Comparison of ENCODE assay signal across 8 mouse cellular contexts in genomic region chr5:52476826-52477225, GRCm38 (mm10). TPM values are rescaled to one million over a fixed set of nuclear protein-coding genes. Genes with fewer than 3 reads are reported as not detected.
DNase-seq lines count a peak whose midpoint lies in the region; ATAC-seq and TF ChIP-seq lines count a peak whose summit lies in the region.

No protein-coding gene starts in this region.

- peak overlapping the region; percentile 52 for H3K4me3 ChIP-seq in kidney, embryonic 15.5 days (replicated peaks)
- H3K4me3 ChIP-seq in forebrain, embryonic 15.5 days: peak overlapping the region; percentile 46
- peak overlapping the region; percentile 38 for H3K4me3 ChIP-seq in intestine, postnatal 0 days (ENCODE audit: low read depth, low read length)
- peak overlapping the region; percentile 33 for H3K4me3 ChIP-seq in neural tube, embryonic 11.5 days (ENCODE audit: low read depth, low read length)

- peak overlapping the region; percentile 79 for H3K4me2 ChIP-seq in kidney, embryonic 15.5 days
- peak overlapping the region; percentile 77 for H3K4me2 ChIP-seq in forebrain, embryonic 15.5 days (replicated peaks)
- peak overlapping the region; percentile 64 for H3K4me2 ChIP-seq in intestine, postnatal 0 days (replicated peaks; ENCODE audit: low read depth)
- H3K4me2 ChIP-seq in neural tube, embryonic 11.5 days (ENCODE audit: low read depth): peak overlapping the region; percentile 56

- no peak for DNase-seq in kidney, postnatal 25 days
- DNase-seq in neural tube, embryonic 11.5 days (ENCODE audit: low spot score): peak; percentile 21
- DNase-seq in cerebellum, postnatal 4 days (ENCODE audit: low spot score in 2 of 2): no peak
- DNase-seq in left cerebral cortex, postnatal 4 days: no peak
- DNase-seq in urinary bladder, postnatal 4 days (ENCODE audit: low spot score in 2 of 2): no peak

- H3K27ac ChIP-seq in kidney, embryonic 15.5 days: peak overlapping the region; percentile 75
- H3K27ac ChIP-seq in forebrain, embryonic 15.5 days (replicated peaks): peak overlapping the region; percentile 67; the same call in 1 of the 2 replicates
- peak overlapping the region; percentile 46 for H3K27ac ChIP-seq in intestine, postnatal 0 days (ENCODE audit: low read depth, low read length)
- H3K27ac ChIP-seq in neural tube, embryonic 11.5 days (ENCODE audit: low read depth, low read length): no peak overlapping the region

- H3K9me3 ChIP-seq in kidney, embryonic 15.5 days (replicated peaks): peaks cover 7% of the 10 kb centered on the region; the same call in 1 of the 2 replicates
- H3K9me3 ChIP-seq in forebrain, embryonic 15.5 days: no peaks in the 10 kb centered on the region
- H3K9me3 ChIP-seq in intestine, postnatal 0 days (ENCODE audit: control insufficient read depth): 0 out of 2 replicates have a peak, but pooled peaks cover 3% of the 10 kb centered on the region
- H3K9me3 ChIP-seq in neural tube, embryonic 11.5 days (ENCODE audit: control insufficient read depth, low read length): no peaks in the 10 kb centered on the region

- intact Hi-C loops in left cerebral cortex, postnatal 4 days (cut with DNase I): no loop called here

- ATAC-seq in kidney, embryonic 15.5 days (replicated peaks; ENCODE audit: low FRiP score): no peak
- ATAC-seq in forebrain, embryonic 15.5 days (replicated peaks): peak; percentile 69
- no peak for ATAC-seq in intestine, postnatal 0 days
- ATAC-seq in neural tube, embryonic 11.5 days (ENCODE audit: insufficient read depth, low FRiP score, low TSS enrichment): peak; percentile 35; the same call in 1 of the 2 replicates

- 5% methylated on average over 7 of the region's 7 CpGs for WGBS in kidney, embryonic 15.5 days
- 7% methylated on average over 7 of the region's 7 CpGs for WGBS in forebrain, embryonic 15.5 days
- WGBS in intestine, postnatal 0 days: 12% methylated on average over 7 of the region's 7 CpGs
- WGBS in neural tube, embryonic 11.5 days: 10% methylated on average over 7 of the region's 7 CpGs

- peaks cover 17% of the 10 kb centered on the region for H3K4me1 ChIP-seq in kidney, embryonic 15.5 days
- H3K4me1 ChIP-seq in forebrain, embryonic 15.5 days: peaks cover 18% of the 10 kb centered on the region
- peaks cover 4% of the 10 kb centered on the region; the same call in 1 of the 2 replicates for H3K4me1 ChIP-seq in intestine, postnatal 0 days (replicated peaks; ENCODE audit: control insufficient read depth, insufficient read depth, low read length)
- H3K4me1 ChIP-seq in neural tube, embryonic 11.5 days (ENCODE audit: control insufficient read depth, insufficient read depth, low read length): no peaks in the 10 kb centered on the region

- no peak for TF ChIP-seq CTCF in intestine, postnatal 0 days (IDR thresholded peaks at IDR 0.05; ENCODE audit: low read depth)

- H3K36me3 ChIP-seq in kidney, embryonic 15.5 days: no peaks in the 10 kb centered on the region
- no peaks in the 10 kb centered on the region for H3K36me3 ChIP-seq in forebrain, embryonic 15.5 days
- no peaks in the 10 kb centered on the region for H3K36me3 ChIP-seq in intestine, postnatal 0 days (ENCODE audit: control insufficient read depth, insufficient read depth)
- H3K36me3 ChIP-seq in neural tube, embryonic 11.5 days (ENCODE audit: control insufficient read depth, insufficient read depth, low read length): no peaks in the 10 kb centered on the region

- H3K27me3 ChIP-seq in kidney, embryonic 15.5 days: no peaks in the 10 kb centered on the region
- no peaks in the 10 kb centered on the region for H3K27me3 ChIP-seq in forebrain, embryonic 15.5 days
- no peaks in the 10 kb centered on the region for H3K27me3 ChIP-seq in intestine, postnatal 0 days (replicated peaks; ENCODE audit: control insufficient read depth, insufficient read depth, low read length)
- H3K27me3 ChIP-seq in neural tube, embryonic 11.5 days (ENCODE audit: control insufficient read depth, insufficient read depth, low read length): peaks cover 3% of the 10 kb centered on the region; the same call in 1 of the 2 replicates

- peak overlapping the region; percentile 47; the same call in 1 of the 2 replicates for H3K9ac ChIP-seq in kidney, embryonic 15.5 days
- H3K9ac ChIP-seq in forebrain, embryonic 15.5 days (replicated peaks): peak overlapping the region; percentile 52
- H3K9ac ChIP-seq in intestine, postnatal 0 days (ENCODE audit: low read depth, low read length): peak overlapping the region; percentile 41
- H3K9ac ChIP-seq in neural tube, embryonic 11.5 days (ENCODE audit: low read length): peak overlapping the region; percentile 67

RNA-seq across cellular contexts. Expression of gene Ccdc149, which starts 5.5 kb away (rescaled TPM):
- 3.0 and 3.4 TPM in 2 replicates for polyA plus RNA-seq in kidney, embryonic 15.5 days (2015; fragmentation: Nextera tagmentation; extraction: Ambion mirVana)
- 11.2 and 11.7 TPM in 2 replicates for polyA plus RNA-seq in forebrain, embryonic 15.5 days (2015; fragmentation: Nextera tagmentation; extraction: Ambion mirVana)
- polyA plus RNA-seq in intestine, postnatal 0 days (2015; fragmentation: Nextera tagmentation; extraction: Ambion mirVana): 3.0 and 3.3 TPM in 2 replicates
- 2.2 and 2.3 TPM in 2 replicates for polyA plus RNA-seq in neural tube, embryonic 11.5 days (2014; fragmentation: Nextera tagmentation; extraction: Ambion mirVana)
- 10 to 100 TPM; 28.2 to 30.7 TPM for total RNA-seq in left cerebral cortex, postnatal 4 days (2021)

Comparison
In these comparisons a context has a peak if more than half of its experiments do, and no peak if none do; other contexts are left out.
1. ATAC-seq: peak in forebrain, embryonic 15.5 days (single experiment) and neural tube, embryonic 11.5 days (single experiment); none in kidney, embryonic 15.5 days (single experiment) and intestine, postnatal 0 days (single experiment).
2. Peak in every context shown above with its lines, with median percentiles within 50 percentile points of each other: H3K4me2 ChIP-seq, H3K4me3 ChIP-seq and H3K9ac ChIP-seq.